Mouse (Mus musculus) kidney, embryonic 14.5 days (tissue): ENCODE measurements around the gene Smim24. TPM values are rescaled to one million over a fixed set of nuclear protein-coding genes. Genes with fewer than 3 reads are reported as not detected.

Experiments used
- ATAC-seq: fragments of 200-750 bp; cut with Nextera tagmentation; 2 replicates; pipeline ENCODE4 v1.8.0; 2017; ENCODE audit warnings: moderate number of reproducible peaks, mild to moderate bottlenecking, moderate TSS enrichment, moderate library complexity; ENCODE audit not compliant: low FRiP score, low TSS enrichment
- H3K27ac ChIP-seq: fragments of 300-500 bp; sonication (generic); 2 replicates; pipeline ENCODE4 v1.5.1; 2014; ENCODE audit warnings: low read depth, mild to moderate bottlenecking, low read length, moderate library complexity, mixed read lengths
- H3K27me3 ChIP-seq: fragments of 300-500 bp; sonication (generic); 2 replicates; pipeline ENCODE4 v1.6.1; 2014; ENCODE audit warnings: mild to moderate bottlenecking, low read length; ENCODE audit not compliant: control insufficient read depth, insufficient read depth
- H3K36me3 ChIP-seq: fragments of 300-500 bp; sonication (generic); 2 replicates; pipeline ENCODE4 v1.6.1; 2014; ENCODE audit warnings: low read length, mixed read lengths; ENCODE audit not compliant: control insufficient read depth, insufficient read depth
- H3K4me1 ChIP-seq: fragments of 300-500 bp; sonication (generic); 2 replicates; pipeline ENCODE4 v1.6.1; 2014; ENCODE audit warnings: low read length, mixed read lengths; ENCODE audit not compliant: control insufficient read depth, insufficient read depth
- H3K4me2 ChIP-seq: fragments of 300-500 bp; sonication (generic); replicated peaks from 2 replicates; pipeline ENCODE4 v1.6.1; 2014; ENCODE audit warnings: low read depth, mild to moderate bottlenecking, low read length
- H3K4me3 ChIP-seq: fragments of 300-500 bp; sonication (generic); 2 replicates; pipeline ENCODE4 v1.5.1; 2014; ENCODE audit warnings: mild to moderate bottlenecking, low read length
- H3K9ac ChIP-seq: fragments of 300-500 bp; sonication (generic); 2 replicates; pipeline ENCODE4 v1.6.1; 2014; ENCODE audit warnings: low read depth, mild to moderate bottlenecking, low read length, moderate library complexity
- H3K9me3 ChIP-seq: fragments of 300-500 bp; sonication (generic); 2 replicates; pipeline ENCODE4 v1.6.1; 2016; ENCODE audit warnings: low read length; ENCODE audit not compliant: control insufficient read depth
- WGBS: fragments of 180-500 bp; shearing (Covaris S2); extraction: QIAGEN DNeasy Blood & Tissue Kit; methylation state at CpG from one replicate; pipeline ENCODE4 v1.1.7; 2014; 5-methylcytosine and 5-hydroxymethylcytosine counted together
- polyA plus RNA-seq: library from polyadenylated mRNA; unstranded; fragments of >200 nt; fragmentation: Nextera tagmentation; extraction: Ambion mirVana; gene quantifications from 2 replicates; pipeline ENCODE4 v1.2.1, GENCODE M21; 2014

The Smim24 gene
- polyA plus RNA-seq, 1 experiment from 2014 or later: 16.4 TPM

GRCm38 (mm10) chr10:81363436-81364346 lies 29.2 kb upstream of the Smim24 start:
- Histone ChIP-seq H3K4me3 (peak overlapping the region; percentile 34), H3K4me2 (peak overlapping the region; percentile 68), H3K9me3 (no peaks in the 10 kb centered on the region), H3K27me3 (peaks cover 14% of the 10 kb centered on the region), H3K9ac (peak overlapping the region; percentile 45), H3K4me1 (peaks cover 28% of the 10 kb centered on the region), H3K27ac (no peak overlapping the region), H3K36me3 (peaks cover 27% of the 10 kb centered on the region)
- 9% methylated on average over 54 of the region's 54 CpGs for WGBS
- peak; percentile 22 for ATAC-seq

GRCm38 (mm10) chr10:81364666-81365065 lies 28.2 kb upstream of the Smim24 start:
- 11% methylated on average over 28 of the region's 28 CpGs for WGBS
- Histone ChIP-seq H3K4me1 (peaks cover 28% of the 10 kb centered on the region), H3K9me3 (no peaks in the 10 kb centered on the region), H3K36me3 (peaks cover 36% of the 10 kb centered on the region), H3K4me3 (peak overlapping the region; percentile 34), H3K27me3 (peaks cover 14% of the 10 kb centered on the region), H3K27ac (no peak overlapping the region), H3K9ac (peak overlapping the region; percentile 28; the same call in 1 of the 2 replicates), H3K4me2 (peak overlapping the region; percentile 68)
- 0 out of 2 replicates have a peak, but pooled peaks have one; percentile 5 for ATAC-seq

- Histone ChIP-seq H3K27me3 (peaks cover 14% of the 10 kb centered on the region), H3K4me1 (peaks cover 28% of the 10 kb centered on the region), H3K36me3 (peaks cover 40% of the 10 kb centered on the region), H3K4me2 (peak overlapping the region; percentile 68; the same call in 1 of the 2 replicates), H3K4me3 (peak overlapping the region; percentile 34; the same call in 1 of the 2 replicates), H3K9ac (no peak overlapping the region), H3K27ac (no peak overlapping the region), H3K9me3 (no peaks in the 10 kb centered on the region)
- WGBS: 36% methylated on average over 4 of the region's 4 CpGs
- 0 out of 2 replicates have a peak, but pooled peaks have one; percentile 5 for ATAC-seq
Measured at GRCm38 (mm10) chr10:81365073-81365472, 27.8 kb upstream of the Smim24 start.

GRCm38 (mm10) chr10:81365672-81366476 lies 27.0 kb upstream of the Smim24 start, which contains the start of gene 4930404N11Rik:
4930404N11Rik (minus strand) TSS chr10:81365816.
- H3K27me3 ChIP-seq: peaks cover 14% of the 10 kb centered on the region
- ATAC-seq: no peak
- no peak within 1 kb of the TSS for H3K27ac ChIP-seq
- peak within 1 kb of the TSS; percentile 68 for H3K4me2 ChIP-seq
- WGBS: 33% methylated on average over 12 of the region's 12 CpGs
- peak within 1 kb of the TSS; percentile 34 for H3K4me3 ChIP-seq
- H3K4me1 ChIP-seq: peaks cover 24% of the 10 kb centered on the region
- H3K9ac ChIP-seq: peak within 1 kb of the TSS; percentile 28; the same call in 1 of the 2 replicates
- peaks cover 48% of the 10 kb centered on the region for H3K36me3 ChIP-seq
- no peaks in the 10 kb centered on the region for H3K9me3 ChIP-seq

- Histone ChIP-seq H3K4me2 (no peak overlapping the region), H3K27ac (no peak overlapping the region), H3K9me3 (no peaks in the 10 kb centered on the region), H3K4me1 (peaks cover 23% of the 10 kb centered on the region), H3K27me3 (peaks cover 14% of the 10 kb centered on the region), H3K36me3 (peaks cover 56% of the 10 kb centered on the region), H3K9ac (no peak overlapping the region), H3K4me3 (no peak overlapping the region)
- 89% methylated on average over 6 of the region's 6 CpGs for WGBS
- ATAC-seq: no peak
Measured at GRCm38 (mm10) chr10:81366477-81367206, 26.2 kb upstream of the Smim24 start.

GRCm38 (mm10) chr10:81367207-81367495 lies 25.7 kb upstream of the Smim24 start:
- Histone ChIP-seq H3K9ac (no peak overlapping the region), H3K4me2 (no peak overlapping the region), H3K27me3 (peaks cover 14% of the 10 kb centered on the region), H3K27ac (no peak overlapping the region), H3K4me1 (peaks cover 23% of the 10 kb centered on the region), H3K36me3 (peaks cover 59% of the 10 kb centered on the region), H3K4me3 (no peak overlapping the region), H3K9me3 (no peaks in the 10 kb centered on the region)
- ATAC-seq: no peak
- WGBS: 87% methylated on average over 6 of the region's 6 CpGs

- H3K36me3 ChIP-seq: peaks cover 51% of the 10 kb centered on the region
- ATAC-seq: no peak
- no peak overlapping the region for H3K4me2 ChIP-seq
Measured at GRCm38 (mm10) chr10:81375322-81375721, 17.5 kb upstream of the Smim24 start.

GRCm38 (mm10) chr10:81376561-81377361 lies 16.1 kb upstream of the Smim24 start:
- WGBS: 42% methylated on average over 6 of the region's 6 CpGs
- Histone ChIP-seq H3K9ac (peak overlapping the region; percentile 90; the same call in 1 of the 2 replicates), H3K9me3 (no peaks in the 10 kb centered on the region), H3K4me2 (peak overlapping the region; percentile 76), H3K4me1 (peaks cover 12% of the 10 kb centered on the region), H3K36me3 (peaks cover 37% of the 10 kb centered on the region), H3K27ac (no peak overlapping the region; the same call in 1 of the 2 replicates), H3K4me3 (peak overlapping the region; percentile 82), H3K27me3 (no peaks in the 10 kb centered on the region)
- no peak for ATAC-seq

More at GRCm38 (mm10) chr10:81375322-81375721, 17.5 kb upstream of the Smim24 start:
- H3K27me3 ChIP-seq: no peaks in the 10 kb centered on the region
- 96% methylated on average over 10 of the region's 10 CpGs for WGBS
- peaks cover 12% of the 10 kb centered on the region for H3K4me1 ChIP-seq
- no peak overlapping the region for H3K4me3 ChIP-seq
- no peak overlapping the region for H3K27ac ChIP-seq
- no peak overlapping the region for H3K9ac ChIP-seq
- no peaks in the 10 kb centered on the region for H3K9me3 ChIP-seq
